Mouse (Mus musculus) layer of hippocampus, postnatal 25 days (tissue): ENCODE measurements at regions not wholly inside any gene's neighbourhood (a gene's known extent, or its start where the extent isn't known, plus 50 kb on each side); places are given as distances from the start of the nearest gene placed in this dataset.

Source experiments
- DNase-seq, 2 experiments: peaks; one replicate each; pipeline ENCODE4 v3.0.0; 2022; ENCODE audit warnings: mixed read lengths in 2 of 2, low spot score in 1 of 2; ENCODE audit errors: extremely low spot score in 1 of 2

- DNase-seq = no peak
Observed at GRCm38 (mm10) chr1:155472112-155472955, 55.1 kb upstream of the Xpr1 start.

- no peak for DNase-seq
Observed at GRCm38 (mm10) chr1:155472956-155473646, 55.9 kb upstream of the Xpr1 start.

- no peak for DNase-seq
Observed at GRCm38 (mm10) chr1:155474973-155475372, 57.8 kb upstream of the Xpr1 start.

GRCm38 (mm10) chr1:155476237-155476636, 59.0 kb upstream of the Xpr1 start:
- no peak for DNase-seq

GRCm38 (mm10) chr1:155482148-155482547, 64.9 kb upstream of the Xpr1 start:
- no peak for DNase-seq

- no peak for DNase-seq
Observed at GRCm38 (mm10) chr1:155482760-155483159, 65.5 kb upstream of the Xpr1 start.

- DNase-seq = no peak
Observed at GRCm38 (mm10) chr1:155483693-155484092, 66.5 kb upstream of the Xpr1 start.

GRCm38 (mm10) chr1:155487796-155488195, 70.1 kb upstream of the Acbd6 start:
- DNase-seq = no peak

GRCm38 (mm10) chr1:155488966-155489661, 68.8 kb upstream of the Acbd6 start:
- DNase-seq = peak in 1 of 2 experiments; percentile 29

- DNase-seq = no peak
Observed at GRCm38 (mm10) chr1:155490131-155490530, 67.8 kb upstream of the Acbd6 start.

GRCm38 (mm10) chr1:155491205-155492026, 66.5 kb upstream of the Acbd6 start:
- DNase-seq = no peak

- DNase-seq = no peak
Observed at GRCm38 (mm10) chr1:155493333-155493732, 64.6 kb upstream of the Acbd6 start.

- DNase-seq = no peak
Observed at GRCm38 (mm10) chr1:155493799-155494198, 64.1 kb upstream of the Acbd6 start.

- DNase-seq = no peak
Observed at GRCm38 (mm10) chr1:155494347-155494746, 63.6 kb upstream of the Acbd6 start.

GRCm38 (mm10) chr1:155499735-155500134, 58.2 kb upstream of the Acbd6 start:
- no peak for DNase-seq

GRCm38 (mm10) chr1:155502867-155503266, 55.1 kb upstream of the Acbd6 start:
- no peak for DNase-seq

GRCm38 (mm10) chr1:155504581-155505328, 53.2 kb upstream of the Acbd6 start:
- DNase-seq = no peak

GRCm38 (mm10) chr1:155505361-155506077, 52.4 kb upstream of the Acbd6 start:
- DNase-seq = no peak
